Comparison of ENCODE assay signal across 11 mouse cellular contexts in genomic region chr1:131737269-131737668, GRCm38 (mm10). TPM values are rescaled to one million over a fixed set of nuclear protein-coding genes. Genes with fewer than 3 reads are reported as not detected.
A peak's percentile ranks its signal among the peaks of the same experiment; 100 is the strongest.
DNase-seq lines count a peak whose midpoint lies in the region; ATAC-seq and TF ChIP-seq lines count a peak whose summit lies in the region.
"Had no signal": no experiment of that assay in that cellular context is flagged by ENCODE, and none has a peak within 500 bp of the region (broad histone marks: within the 10 kb centered on the region; RNA-seq: fewer than 3 reads in every experiment).

No protein-coding gene starts in this region.

- ATAC-seq in limb, embryonic 14.5 days (ENCODE audit: low FRiP score, low read depth), result no peak
- peak; percentile 34 for ATAC-seq in kidney, postnatal 0 days (replicated peaks; ENCODE audit: low FRiP score, low read depth)
- ATAC-seq in limb, embryonic 15.5 days (ENCODE audit: insufficient number of reproducible peaks, low FRiP score, low TSS enrichment, low read depth), result peak; percentile 33; the same call in 1 of the 2 replicates
- peak; percentile 21; the same call in 1 of the 2 replicates for ATAC-seq in stomach, postnatal 0 days (ENCODE audit: low FRiP score, low TSS enrichment)
- ATAC-seq in erythroblast, adult 5-6 weeks (replicated peaks; ENCODE audit: low FRiP score, poor library complexity, severe bottlenecking), result no peak

- H3K9ac ChIP-seq in limb, embryonic 14.5 days (ENCODE audit: low read depth, low read length, severe bottlenecking), result no peak overlapping the region
- H3K9ac ChIP-seq in kidney, postnatal 0 days (ENCODE audit: low read depth, low read length), result no peak overlapping the region
- no peak overlapping the region for H3K9ac ChIP-seq in limb, embryonic 15.5 days
- no peak overlapping the region for H3K9ac ChIP-seq in stomach, postnatal 0 days (ENCODE audit: low read length)

- H3K27me3 ChIP-seq in limb, embryonic 14.5 days (ENCODE audit: control insufficient read depth, insufficient read depth, low read length), result no peaks in the 10 kb centered on the region
- no peaks in the 10 kb centered on the region for H3K27me3 ChIP-seq in limb, embryonic 10.5 days (ENCODE audit: low read depth, poor library complexity, severe bottlenecking)
- H3K27me3 ChIP-seq in kidney, postnatal 0 days (ENCODE audit: insufficient read depth, low read length), result no peaks in the 10 kb centered on the region
- no peaks in the 10 kb centered on the region for H3K27me3 ChIP-seq in limb, embryonic 15.5 days
- no peaks in the 10 kb centered on the region for H3K27me3 ChIP-seq in stomach, postnatal 0 days (ENCODE audit: control insufficient read depth, insufficient read depth, low read length)

- no peaks in the 10 kb centered on the region for H3K4me1 ChIP-seq in limb, embryonic 14.5 days (ENCODE audit: control insufficient read depth, insufficient read depth, low read length)
- no peaks in the 10 kb centered on the region for H3K4me1 ChIP-seq in limb, embryonic 10.5 days
- peaks cover 3% of the 10 kb centered on the region; the same call in 1 of the 2 replicates for H3K4me1 ChIP-seq in kidney, postnatal 0 days (replicated peaks; ENCODE audit: insufficient read depth, low read length)
- peaks cover 3% of the 10 kb centered on the region; the same call in 1 of the 2 replicates for H3K4me1 ChIP-seq in limb, embryonic 15.5 days
- peaks cover 7% of the 10 kb centered on the region for H3K4me1 ChIP-seq in stomach, postnatal 0 days (replicated peaks; ENCODE audit: control insufficient read depth, insufficient read depth)

- H3K9me3 ChIP-seq in limb, embryonic 14.5 days (ENCODE audit: control insufficient read depth, low read length), result no peaks in the 10 kb centered on the region
- no peaks in the 10 kb centered on the region for H3K9me3 ChIP-seq in limb, embryonic 10.5 days (replicated peaks)
- H3K9me3 ChIP-seq in kidney, postnatal 0 days (replicated peaks; ENCODE audit: low read length), result no peaks in the 10 kb centered on the region
- no peaks in the 10 kb centered on the region for H3K9me3 ChIP-seq in limb, embryonic 15.5 days
- H3K9me3 ChIP-seq in stomach, postnatal 0 days (ENCODE audit: control insufficient read depth, low read length), result no peaks in the 10 kb centered on the region
- H3K9me3 ChIP-seq: G1E had no signal

- no peak overlapping the region for H3K4me2 ChIP-seq in limb, embryonic 14.5 days (replicated peaks; ENCODE audit: low read depth, low read length, severe bottlenecking)
- H3K4me2 ChIP-seq in kidney, postnatal 0 days (ENCODE audit: low read length), result no peak overlapping the region
- no peak overlapping the region for H3K4me2 ChIP-seq in limb, embryonic 15.5 days
- H3K4me2 ChIP-seq in stomach, postnatal 0 days (replicated peaks; ENCODE audit: low read depth), result no peak overlapping the region

- no peak for TF ChIP-seq CTCF in kidney, postnatal 0 days (IDR thresholded peaks at IDR 0.05; ENCODE audit: low read depth)
- no peak for TF ChIP-seq CTCF in stomach, postnatal 0 days (IDR thresholded peaks at IDR 0.05; ENCODE audit: low read depth)

- DNase-seq in limb, embryonic 14.5 days (ENCODE audit: low spot score), result peak; percentile 43
- DNase-seq in limb, embryonic 10.5 days (ENCODE audit: low spot score), result no peak
- DNase-seq in cerebellum, adult 18-20 months, result peak; percentile 81 to 82
- peak; percentile 73 to 83 for DNase-seq in gastrocnemius, postnatal 36 days
- DNase-seq in kidney, postnatal 0 days (ENCODE audit: low spot score), result peak; percentile 29
- DNase-seq in stomach, postnatal 0 days (ENCODE audit: low spot score), result peak; percentile 68

- TF ChIP-seq POLR2A in limb, embryonic 14.5 days (IDR thresholded peaks at IDR 0.05; ENCODE audit: borderline replicate concordance, extremely low read depth, insufficient read depth, insufficient read length), result no peak

- no peak for TF ChIP-seq EP300 in stomach, postnatal 0 days (optimal IDR thresholded peaks at IDR 0.05)

- H3K36me3 ChIP-seq in limb, embryonic 14.5 days (ENCODE audit: control insufficient read depth, insufficient read depth, low read length), result no peaks in the 10 kb centered on the region
- no peaks in the 10 kb centered on the region for H3K36me3 ChIP-seq in limb, embryonic 10.5 days
- no peaks in the 10 kb centered on the region for H3K36me3 ChIP-seq in kidney, postnatal 0 days (ENCODE audit: insufficient read depth, low read length)
- H3K36me3 ChIP-seq in limb, embryonic 15.5 days, result no peaks in the 10 kb centered on the region
- H3K36me3 ChIP-seq in stomach, postnatal 0 days (ENCODE audit: control insufficient read depth, insufficient read depth, low read length), result no peaks in the 10 kb centered on the region
- H3K36me3 ChIP-seq: G1E had no signal

- intact Hi-C loops in gastrocnemius, postnatal 36 days (cut with DNase I), result no loop called here

- H3K4me3 ChIP-seq in limb, embryonic 14.5 days (replicated peaks; ENCODE audit: low read length), result no peak overlapping the region
- no peak overlapping the region for H3K4me3 ChIP-seq in limb, embryonic 10.5 days
- H3K4me3 ChIP-seq in kidney, postnatal 0 days (replicated peaks; ENCODE audit: low read depth, low read length), result no peak overlapping the region
- no peak overlapping the region for H3K4me3 ChIP-seq in limb, embryonic 15.5 days
- no peak overlapping the region for H3K4me3 ChIP-seq in stomach, postnatal 0 days (ENCODE audit: low read depth, low read length)

- 68% methylated on average over 5 of the region's 5 CpGs for WGBS in limb, embryonic 14.5 days
- 90% methylated on average over 5 of the region's 5 CpGs for WGBS in limb, embryonic 10.5 days
- 50% methylated on average over 5 of the region's 5 CpGs for WGBS in kidney, postnatal 0 days
- 57% methylated on average over 5 of the region's 5 CpGs for WGBS in limb, embryonic 15.5 days
- WGBS in stomach, postnatal 0 days, result 39% methylated on average over 5 of the region's 5 CpGs

- H3K27ac ChIP-seq in limb, embryonic 14.5 days (replicated peaks; ENCODE audit: low read depth, low read length), result no peak overlapping the region
- H3K27ac ChIP-seq in limb, embryonic 10.5 days, result no peak overlapping the region
- H3K27ac ChIP-seq in kidney, postnatal 0 days, result no peak overlapping the region
- H3K27ac ChIP-seq in limb, embryonic 15.5 days, result no peak overlapping the region
- peak overlapping the region; percentile 40 for H3K27ac ChIP-seq in stomach, postnatal 0 days (replicated peaks)

RNA-seq across cellular contexts. Expression of gene Slc26a9, which starts 6.6 kb away (rescaled TPM):
- 0.03 and 0.09 TPM in 2 replicates for polyA plus RNA-seq in limb, embryonic 14.5 days (2012; rRNA removed)
- polyA plus RNA-seq in limb, embryonic 14.5 days (2014; fragmentation: Nextera tagmentation; extraction: Ambion mirVana), result not detected in 2 replicates
- polyA plus RNA-seq in limb, embryonic 10.5 days (2016; fragmentation: Nextera tagmentation; extraction: Ambion mirVana), result 0.08 TPM in 1 of 2 replicates, not detected in the other
- not detected for total RNA-seq in gastrocnemius, postnatal 36 days (2021)
- 0.09 and 0.20 TPM in 2 replicates for polyA plus RNA-seq in kidney, postnatal 0 days (2015; fragmentation: Nextera tagmentation; extraction: Ambion mirVana)
- polyA plus RNA-seq in limb, embryonic 15.5 days (2015; fragmentation: Nextera tagmentation; extraction: Ambion mirVana), result 0.05 and 0.29 TPM in 2 replicates
- polyA plus RNA-seq in stomach, postnatal 0 days (2015; fragmentation: Nextera tagmentation; extraction: Ambion mirVana), result 15.4 and 17.6 TPM in 2 replicates
- not detected in 2 replicates for total RNA-seq in erythroblast, adult 5-6 weeks (2015; ENCODE audit: low replicate concordance)
- not detected in 2 replicates for total RNA-seq in erythroblast, adult 5-6 weeks (2017; ENCODE audit: low replicate concordance)
- total RNA-seq: hematopoietic stem cell, adult 5-6 weeks; neutrophil, adult 5-6 weeks had no signal

RNA-seq across cellular contexts. Expression of gene Rab7b, which starts 48.8 kb away (rescaled TPM):
- 2.4 and 3.8 TPM in 2 replicates for polyA plus RNA-seq in limb, embryonic 14.5 days (2012; rRNA removed)
- 5.9 and 8.4 TPM in 2 replicates for polyA plus RNA-seq in limb, embryonic 14.5 days (2014; fragmentation: Nextera tagmentation; extraction: Ambion mirVana)
- 0.63 and 0.65 TPM in 2 replicates for polyA plus RNA-seq in limb, embryonic 10.5 days (2016; fragmentation: Nextera tagmentation; extraction: Ambion mirVana)
- total RNA-seq in gastrocnemius, postnatal 36 days (2021), result 1 to 10 TPM; 2.8 to 2.9 TPM
- 1.7 and 2.1 TPM in 2 replicates for polyA plus RNA-seq in kidney, postnatal 0 days (2015; fragmentation: Nextera tagmentation; extraction: Ambion mirVana)
- polyA plus RNA-seq in limb, embryonic 15.5 days (2015; fragmentation: Nextera tagmentation; extraction: Ambion mirVana), result 14.0 and 15.0 TPM in 2 replicates
- polyA plus RNA-seq in stomach, postnatal 0 days (2015; fragmentation: Nextera tagmentation; extraction: Ambion mirVana), result 13.5 and 14.4 TPM in 2 replicates
- 0.58 and 1.0 TPM in 2 replicates for total RNA-seq in erythroblast, adult 5-6 weeks (2015; ENCODE audit: low replicate concordance)
- total RNA-seq in erythroblast, adult 5-6 weeks (2017; ENCODE audit: low replicate concordance), result 2.6 and 7.2 TPM in 2 replicates
- polyA plus RNA-seq: G1E had no signal

RNA-seq across cellular contexts. Expression of gene Pm20d1, which starts 59.9 kb away (rescaled TPM):
- polyA plus RNA-seq in limb, embryonic 14.5 days (2012; rRNA removed), result 0.42 and 0.53 TPM in 2 replicates
- polyA plus RNA-seq in limb, embryonic 14.5 days (2014; fragmentation: Nextera tagmentation; extraction: Ambion mirVana), result 0.29 and 0.90 TPM in 2 replicates
- polyA plus RNA-seq in limb, embryonic 10.5 days (2016; fragmentation: Nextera tagmentation; extraction: Ambion mirVana), result 2.8 and 3.5 TPM in 2 replicates
- total RNA-seq in gastrocnemius, postnatal 36 days (2021), result under 1 TPM; 0.57 to 0.69 TPM
- 5.7 and 6.5 TPM in 2 replicates for polyA plus RNA-seq in kidney, postnatal 0 days (2015; fragmentation: Nextera tagmentation; extraction: Ambion mirVana)
- 0.24 and 0.29 TPM in 2 replicates for polyA plus RNA-seq in limb, embryonic 15.5 days (2015; fragmentation: Nextera tagmentation; extraction: Ambion mirVana)
- 1.1 and 1.4 TPM in 2 replicates for polyA plus RNA-seq in stomach, postnatal 0 days (2015; fragmentation: Nextera tagmentation; extraction: Ambion mirVana)
- not detected in 2 replicates for total RNA-seq in erythroblast, adult 5-6 weeks (2015; ENCODE audit: low replicate concordance)
- not detected in 2 replicates for total RNA-seq in erythroblast, adult 5-6 weeks (2017; ENCODE audit: low replicate concordance)
- total RNA-seq: hematopoietic stem cell, adult 5-6 weeks; neutrophil, adult 5-6 weeks had no signal
- polyA plus RNA-seq: G1E had no signal

Comparison
In these comparisons a context has a peak if more than half of its experiments do, and no peak if none do; other contexts are left out.
1. ATAC-seq: peak in kidney, postnatal 0 days (single experiment), limb, embryonic 15.5 days (single experiment) and stomach, postnatal 0 days (single experiment); none in limb, embryonic 14.5 days (single experiment) and erythroblast, adult 5-6 weeks (single experiment).
2. RNA of gene Slc26a9, which starts 6.6 kb away (polyA plus RNA-seq): 15.4 to 17.6 TPM in stomach, postnatal 0 days; 0.09 to 0.20 TPM in kidney, postnatal 0 days, 0.05 to 0.29 TPM in limb, embryonic 15.5 days, 0.03 to 0.09 TPM in limb, embryonic 14.5 days and 0.08 TPM in limb, embryonic 10.5 days; every median in the first group is over 10 times any median in the second.